Mouse (Mus musculus) olfactory bulb, adult 2 months (tissue): ENCODE data around the gene Adar.

Experiments
- CTCF ChIP-seq: fragments of 200-500 bp; IDR thresholded peaks from 2 replicates; pipeline ENCODE4 v1.5.1; 2012; ENCODE audit warnings: low read depth, mild to moderate bottlenecking, low read length, moderate library complexity; ENCODE audit not compliant: insufficient read depth
- POLR2A ChIP-seq: fragments of 200-500 bp; IDR thresholded peaks from 2 replicates; pipeline ENCODE4 v1.6.1; 2012; ENCODE audit warnings: mild to moderate bottlenecking, low read depth, low read length, moderate library complexity; ENCODE audit not compliant: insufficient read depth

DNA sequence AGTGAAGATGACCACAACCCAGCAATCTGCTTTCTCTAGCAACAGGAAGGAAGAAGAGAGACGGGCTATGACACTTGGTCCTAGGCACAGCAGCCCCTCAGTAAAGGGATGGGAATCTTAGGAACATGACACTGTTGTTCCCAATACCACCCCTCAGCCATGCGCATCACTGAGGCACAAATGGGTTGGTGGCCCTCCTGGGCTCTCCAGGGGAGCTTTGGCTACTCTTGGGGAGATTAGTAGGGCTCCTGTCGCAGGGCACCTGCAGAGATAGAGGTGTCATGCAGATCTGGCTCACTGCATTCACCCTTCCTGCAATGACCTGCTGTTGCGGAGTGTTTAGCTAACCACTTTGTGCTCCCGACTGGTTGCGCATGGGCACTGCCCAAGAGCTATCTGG lies 71.5 kb downstream of the Adar start:
- TF ChIP-seq POLR2A (no peak), CTCF (no peak)
